Mouse (Mus musculus) gonadal fat pad, adult 2 months (tissue): ENCODE data around the gene Ints1. TPM values are rescaled to one million over a fixed set of nuclear protein-coding genes. Genes with fewer than 3 reads are reported as not detected.

Source experiments
- DNase-seq: peaks from one replicate; pipeline ENCODE4 v3.0.0-alpha.2; 2012; ENCODE audit warnings: low read depth
- polyA plus RNA-seq: library from polyadenylated mRNA; depleted of rRNA; stranded (reverse); fragments of >200 nt; gene quantifications from 2 replicates; pipeline ENCODE4 v1.2.3, GENCODE M21; 2012; rRNA removed

Gene Ints1
- 64.4 and 70.0 TPM in 2 replicates for polyA plus RNA-seq

GRCm38 (mm10) chr5:139775216-139775926, at the start of gene Ints1:
Gene Ints1, minus strand, starts transcription at chr5:139775674.
- peak; percentile 54 for DNase-seq

DNA sequence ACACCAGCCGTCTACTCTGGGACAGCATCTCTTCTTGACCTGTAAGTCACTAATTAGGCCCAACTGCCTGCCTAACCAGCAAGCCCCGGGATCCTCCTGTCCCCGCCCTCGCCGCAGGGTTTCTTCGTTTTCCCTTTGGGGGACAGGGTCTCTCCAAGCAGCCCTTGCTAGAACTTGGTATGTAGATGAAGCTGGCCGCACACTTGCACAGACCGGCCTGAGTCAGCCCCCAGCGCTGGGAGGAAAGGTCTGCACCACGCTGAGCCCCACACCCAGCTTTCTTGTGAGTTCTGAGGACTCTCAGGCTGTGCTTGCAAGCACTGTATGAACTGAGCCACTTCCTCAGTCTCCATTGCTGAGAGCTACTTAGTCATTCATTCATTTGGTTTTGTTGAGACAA, 49.1 kb upstream of the Ints1 start:
- DNase-seq: no peak

DNA sequence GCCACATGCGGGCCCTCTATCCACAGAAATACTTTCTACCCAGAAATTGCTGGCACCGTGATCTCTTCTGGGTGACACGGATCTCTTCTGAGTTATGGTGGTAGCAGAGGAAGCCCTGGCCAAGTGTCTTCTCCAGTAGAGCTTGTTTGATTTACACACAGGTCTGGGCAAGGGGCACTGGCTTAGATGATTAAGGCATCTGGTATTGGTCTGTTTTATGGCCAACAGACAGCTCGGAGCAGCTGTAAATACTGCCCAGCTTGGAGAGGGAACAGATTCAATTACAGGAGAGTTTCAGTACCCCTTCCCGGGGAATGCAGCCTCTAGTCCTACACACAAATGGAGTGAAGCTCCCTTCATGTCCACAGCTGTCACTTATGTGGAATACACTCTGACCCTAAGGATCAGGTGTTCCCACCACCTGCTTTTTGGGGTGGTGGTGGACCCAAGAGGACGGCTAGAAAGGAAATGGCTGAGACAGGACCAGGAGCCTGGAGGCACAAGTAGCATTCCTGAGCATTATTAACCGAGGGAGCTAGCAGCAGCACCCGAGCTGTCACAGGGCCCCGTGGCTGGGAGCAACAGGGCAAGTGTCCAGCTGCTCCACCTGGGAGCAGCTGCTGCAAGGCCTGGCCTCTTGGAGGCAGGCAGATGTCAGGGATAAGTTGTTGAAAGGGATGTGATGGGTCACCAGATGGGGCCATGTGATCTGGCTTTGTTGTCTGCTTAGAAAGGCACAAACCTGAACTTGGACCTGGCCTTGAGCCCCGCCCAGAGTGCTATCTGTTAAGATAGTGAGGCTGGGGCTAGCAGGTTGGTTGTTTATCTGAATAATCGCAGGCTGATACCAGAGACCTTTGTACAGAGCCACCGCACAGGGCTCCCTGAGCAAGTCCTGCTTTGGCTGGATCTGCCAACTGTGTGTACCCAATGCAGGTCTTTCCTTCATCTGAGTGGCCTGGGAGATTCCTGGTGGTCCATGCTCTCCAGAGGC, 46.3 kb upstream of the Ints1 start:
- no peak for DNase-seq

DNA sequence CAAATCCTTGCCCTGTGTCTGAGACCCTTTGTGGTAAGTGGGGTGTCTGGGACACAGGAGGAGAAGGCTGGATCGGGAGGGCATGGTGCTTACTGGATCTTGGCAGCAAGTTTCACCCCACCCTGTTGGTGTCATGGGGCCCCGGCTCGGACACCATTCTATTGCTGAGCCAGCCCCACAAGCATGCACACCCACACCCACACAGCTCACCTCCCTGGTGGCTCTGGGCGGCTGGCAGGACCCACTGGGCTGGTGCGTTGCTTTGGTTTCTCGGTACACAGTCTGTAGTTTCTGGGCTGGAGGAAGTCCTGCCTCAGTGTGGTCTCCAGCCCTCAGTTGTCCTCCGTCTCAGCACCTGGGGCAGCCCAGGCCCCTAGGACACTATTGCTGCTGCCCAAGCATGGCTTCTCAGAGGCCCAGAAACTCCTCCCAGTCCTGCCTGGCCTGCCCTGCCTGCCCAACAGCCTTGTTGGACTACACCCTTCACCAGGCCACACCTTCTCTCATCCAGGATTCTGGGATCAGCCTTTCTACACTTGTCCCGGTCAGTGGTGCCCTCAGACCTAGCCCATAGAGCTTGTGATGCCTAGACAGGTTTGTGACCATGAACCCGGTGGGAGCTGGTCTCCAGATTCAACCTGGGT, 44.2 kb upstream of the Ints1 start, which contains the start of gene Tmem184a:
Gene Tmem184a, minus strand, starts transcription at position 380 of the 644 bp plus-strand sequence.
- no peak for DNase-seq

GRCm38 (mm10) chr5:139818801-139819200, 43.3 kb upstream of the Ints1 start:
- no peak for DNase-seq

- no peak for DNase-seq
These were observed 42.6 kb upstream of the Ints1 start for GRCm38 (mm10) chr5:139818056-139818455.

DNA sequence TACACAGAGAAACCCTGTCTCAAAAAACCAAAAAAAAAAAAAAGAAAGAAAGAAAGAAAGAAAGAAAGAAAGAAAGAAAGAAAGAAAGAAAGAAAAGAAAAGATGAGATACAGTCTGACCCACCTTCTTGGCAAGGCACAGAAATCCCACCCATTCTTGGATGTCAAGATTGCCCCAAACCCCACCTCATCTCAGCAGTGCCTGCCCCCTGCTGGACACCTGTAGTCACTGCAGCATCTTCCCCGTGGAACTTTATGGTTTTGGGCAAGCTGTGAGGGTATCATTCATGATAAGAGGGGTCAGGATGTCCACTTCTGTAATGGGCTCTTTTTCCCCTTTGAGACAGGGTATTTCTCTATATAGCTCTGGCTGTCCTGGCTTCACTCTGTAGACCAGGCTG, 41.8 kb upstream of the Ints1 start:
- DNase-seq: no peak

DNA sequence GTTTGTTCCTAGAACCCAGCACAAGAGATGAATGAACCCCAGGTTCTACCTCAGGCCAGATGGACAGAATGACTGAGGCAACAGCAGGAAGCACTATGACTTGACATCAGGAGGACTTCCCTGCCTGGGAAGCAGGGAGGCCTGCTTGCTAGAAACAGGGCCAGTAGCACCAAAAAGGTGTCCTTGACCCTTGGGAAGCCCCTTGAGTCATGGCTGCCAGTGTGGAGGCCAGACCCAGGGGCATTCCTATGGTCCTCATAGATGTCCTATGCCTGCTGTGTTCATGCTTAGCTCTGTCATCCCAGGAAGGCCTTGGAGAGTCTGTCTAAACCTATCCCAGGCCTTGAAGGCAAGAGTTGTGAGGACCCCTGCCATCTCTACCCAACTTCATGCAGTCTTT, 41.0 kb upstream of the Ints1 start:
- DNase-seq: no peak

GRCm38 (mm10) chr5:139815964-139816363, 40.5 kb upstream of the Ints1 start:
- DNase-seq: no peak

DNA sequence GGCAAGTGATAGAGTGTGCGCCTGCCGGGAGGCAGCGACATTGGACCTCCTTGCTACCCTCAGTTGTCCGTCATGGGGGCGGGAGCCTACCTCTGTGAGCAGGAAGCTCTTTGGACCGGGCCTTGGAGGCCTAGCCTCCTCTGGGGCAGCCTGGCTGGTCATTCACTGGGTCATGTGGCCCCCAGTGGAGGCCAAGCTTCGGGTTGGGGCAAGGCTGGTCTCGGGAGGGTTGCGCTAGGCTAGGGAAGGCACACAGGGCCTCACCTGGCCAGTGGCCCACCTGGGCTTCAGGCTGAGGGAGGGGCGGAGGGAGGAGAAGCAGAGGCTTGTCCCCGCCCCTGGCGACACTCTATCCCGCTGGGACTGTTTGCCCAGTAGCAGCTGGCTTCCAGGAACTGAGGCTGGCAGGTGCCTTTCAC, 38.5 kb upstream of the Ints1 start:
- DNase-seq: no peak

GRCm38 (mm10) chr5:139813126-139813490, 37.6 kb upstream of the Ints1 start:
- no peak for DNase-seq

GRCm38 (mm10) chr5:139812398-139813125, 37.1 kb upstream of the Ints1 start:
- no peak for DNase-seq

- DNase-seq: no peak
These were observed 36.4 kb upstream of the Ints1 start for GRCm38 (mm10) chr5:139811677-139812397.

GRCm38 (mm10) chr5:139809397-139809796, 33.9 kb upstream of the Ints1 start:
- DNase-seq: no peak

- DNase-seq: no peak
These were observed 30.4 kb upstream of the Ints1 start for GRCm38 (mm10) chr5:139805924-139806323.

- no peak for DNase-seq
These were observed 29.2 kb upstream of the Ints1 start for GRCm38 (mm10) chr5:139804573-139805111.

DNA sequence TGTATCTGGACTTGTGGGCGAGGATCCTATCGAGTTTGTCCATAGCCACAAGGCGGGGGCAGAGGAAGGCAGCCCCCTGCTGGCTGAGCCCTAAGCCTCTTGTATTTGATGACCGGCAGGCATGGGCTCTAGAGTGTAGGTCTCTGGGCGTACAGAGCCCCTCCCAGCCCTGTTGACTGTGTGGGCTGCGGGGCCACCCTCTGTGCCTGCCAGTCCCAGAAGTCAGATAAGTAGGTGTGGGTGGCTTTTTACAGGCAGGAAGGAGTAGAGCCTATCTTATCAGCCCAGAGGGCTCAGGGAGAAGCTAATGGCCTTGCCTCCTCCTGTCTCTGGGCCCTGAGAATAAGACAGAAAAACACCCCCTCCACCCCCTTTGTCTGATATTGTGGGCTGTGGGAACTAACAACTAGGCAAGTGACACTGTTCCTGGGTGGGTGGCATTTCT, 28.7 kb upstream of the Ints1 start:
- DNase-seq: no peak

GRCm38 (mm10) chr5:139803601-139804102, 28.2 kb upstream of the Ints1 start:
- no peak for DNase-seq

DNA sequence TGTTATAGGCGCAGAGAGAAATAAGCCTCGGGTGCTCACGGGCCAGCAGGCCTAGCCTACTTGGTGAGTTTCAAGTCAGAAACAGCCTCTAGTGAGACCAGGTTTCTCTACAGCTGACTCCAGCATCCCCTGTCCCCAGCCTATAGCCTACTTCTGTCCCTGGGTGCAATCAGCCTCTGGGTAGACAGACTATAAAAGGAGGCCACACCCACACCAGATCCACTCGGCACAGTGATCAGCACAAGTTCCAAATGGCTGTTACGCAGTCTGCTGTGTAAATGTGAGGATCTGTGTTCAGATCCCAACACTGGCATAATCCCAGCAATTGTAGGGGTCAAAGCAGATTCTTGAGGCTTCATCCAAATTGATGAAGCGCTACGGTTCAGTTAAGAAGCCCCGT, 27.7 kb upstream of the Ints1 start:
- DNase-seq: no peak

GRCm38 (mm10) chr5:139801880-139802279, 26.4 kb upstream of the Ints1 start:
- DNase-seq: no peak
